Comparison of ENCODE assay signal across 20 mouse cellular contexts in the genomic region with DNA sequence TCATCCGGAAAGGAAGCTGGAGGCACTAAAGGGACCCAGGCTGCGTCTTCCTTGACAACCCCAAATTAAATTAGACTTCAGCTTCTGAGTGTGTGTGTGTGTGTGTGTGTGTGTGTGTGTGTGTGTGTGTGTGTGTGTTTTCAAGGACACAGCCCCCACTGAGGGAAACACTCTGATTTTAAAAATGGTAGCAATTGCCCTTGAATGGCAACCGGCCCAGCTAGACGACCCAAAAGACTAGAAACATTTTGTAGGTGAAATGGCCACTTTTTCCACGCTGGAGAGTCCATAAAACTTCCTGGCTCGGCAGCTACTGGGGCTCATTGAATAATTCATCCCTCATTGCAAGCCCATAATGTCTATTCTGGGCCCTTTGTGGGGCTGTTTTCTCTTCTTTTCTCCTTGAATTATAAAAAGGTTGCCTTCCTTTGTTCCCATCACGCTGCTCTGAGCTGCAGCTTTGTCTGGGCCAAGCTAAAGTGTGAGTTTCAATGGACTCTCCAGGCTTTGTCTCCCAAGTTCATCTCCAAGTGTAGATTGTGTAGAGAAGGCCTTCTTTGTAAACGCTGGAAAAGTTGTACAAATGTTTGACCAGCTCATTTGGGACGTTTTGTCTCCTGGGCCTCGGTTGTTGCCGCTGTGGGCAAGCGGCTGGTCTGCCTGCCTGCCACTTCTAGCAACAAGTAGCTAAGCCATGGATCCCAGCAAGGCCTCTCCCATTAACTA. TPM values are rescaled to one million over a fixed set of nuclear protein-coding genes. Genes with fewer than 3 reads are reported as not detected.
DNase-seq lines count a peak whose midpoint lies in the region; ATAC-seq and TF ChIP-seq lines count a peak whose summit lies in the region.
"Had no signal": no experiment of that assay in that cellular context is flagged by ENCODE, and none has a peak within 500 bp of the region (broad histone marks: within the 10 kb centered on the region; RNA-seq: fewer than 3 reads in every experiment).

No protein-coding gene starts in this region.

- peaks cover 100% of the 10 kb centered on the region for H3K27me3 ChIP-seq in forebrain, embryonic 10.5 days (ENCODE audit: poor library complexity, severe bottlenecking)
- H3K27me3 ChIP-seq in forebrain, postnatal 0 days (ENCODE audit: insufficient read depth, low read length) = peaks cover 93% of the 10 kb centered on the region
- peaks cover 98% of the 10 kb centered on the region for H3K27me3 ChIP-seq in forebrain, embryonic 14.5 days (replicated peaks; ENCODE audit: control insufficient read depth, insufficient read depth, low read length)
- H3K27me3 ChIP-seq in neural tube, embryonic 12.5 days (replicated peaks) = peaks cover 48% of the 10 kb centered on the region

- H3K4me2 ChIP-seq in forebrain, postnatal 0 days (ENCODE audit: low read depth) = no peak overlapping the region
- peak overlapping the region; percentile 48; the same call in 1 of the 2 replicates for H3K4me2 ChIP-seq in forebrain, embryonic 14.5 days (ENCODE audit: low read length)
- peak overlapping the region; percentile 81 for H3K4me2 ChIP-seq in neural tube, embryonic 12.5 days (replicated peaks)

- ATAC-seq in forebrain, postnatal 0 days = no peak
- ATAC-seq in forebrain, embryonic 14.5 days = peak; percentile 15; the same call in 1 of the 2 replicates
- ATAC-seq in neural tube, embryonic 12.5 days (ENCODE audit: low FRiP score, low read depth) = peak; percentile 71

- H3K9me3 ChIP-seq in forebrain, embryonic 10.5 days = no peaks in the 10 kb centered on the region
- H3K9me3 ChIP-seq in forebrain, postnatal 0 days (ENCODE audit: low read length) = no peaks in the 10 kb centered on the region
- no peaks in the 10 kb centered on the region for H3K9me3 ChIP-seq in forebrain, embryonic 14.5 days (replicated peaks; ENCODE audit: control insufficient read depth, low read length)
- no peaks in the 10 kb centered on the region for H3K9me3 ChIP-seq in neural tube, embryonic 12.5 days

- no peak for DNase-seq in forebrain, embryonic 10.5 days (ENCODE audit: extremely low spot score, low spot score)
- no peak for DNase-seq in forebrain, postnatal 0 days
- DNase-seq in forebrain, embryonic 14.5 days (ENCODE audit: low spot score) = no peak
- peak; percentile 74 for DNase-seq in mesoderm, embryonic 11.5 days (ENCODE audit: low read depth, low spot score)
- DNase-seq in cerebellum, postnatal 36 days = no peak
- DNase-seq in lung, adult 18-20 months = no peak
- no peak for DNase-seq in adrenal gland, postnatal 4 days (ENCODE audit: low spot score in 2 of 2)
- DNase-seq: adrenal gland, postnatal 25 days; cerebellum, adult 18-20 months; gastrocnemius, postnatal 25 days; heart, postnatal 10 days; kidney, adult 2 months; lung, embryonic 14.5 days; retina, postnatal 1 day; thymus, adult 2 months had no signal

- no peak overlapping the region for H3K9ac ChIP-seq in forebrain, postnatal 0 days
- no peak overlapping the region for H3K9ac ChIP-seq in forebrain, embryonic 14.5 days (ENCODE audit: low read length)
- peak overlapping the region; percentile 73 for H3K9ac ChIP-seq in neural tube, embryonic 12.5 days
- H3K9ac ChIP-seq: lung, embryonic 14.5 days had no signal

- H3K4me1 ChIP-seq in forebrain, embryonic 10.5 days = peaks cover 76% of the 10 kb centered on the region
- H3K4me1 ChIP-seq in forebrain, postnatal 0 days (ENCODE audit: insufficient read depth) = no peaks in the 10 kb centered on the region
- H3K4me1 ChIP-seq in forebrain, embryonic 14.5 days (ENCODE audit: control insufficient read depth, insufficient read depth, low read length) = peaks cover 2% of the 10 kb centered on the region; the same call in 1 of the 2 replicates
- H3K4me1 ChIP-seq in neural tube, embryonic 12.5 days = peaks cover 28% of the 10 kb centered on the region

- no peak for TF ChIP-seq CTCF in forebrain, postnatal 0 days (IDR thresholded peaks at IDR 0.05; ENCODE audit: low read depth)

- peak overlapping the region; percentile 88 for H3K27ac ChIP-seq in forebrain, embryonic 10.5 days
- no peak overlapping the region for H3K27ac ChIP-seq in forebrain, postnatal 0 days (ENCODE audit: low read depth, low read length)
- no peak overlapping the region for H3K27ac ChIP-seq in forebrain, embryonic 14.5 days (ENCODE audit: low read depth, low read length)
- peak overlapping the region; percentile 86 for H3K27ac ChIP-seq in neural tube, embryonic 12.5 days

- H3K36me3 ChIP-seq in forebrain, embryonic 10.5 days (replicated peaks) = no peaks in the 10 kb centered on the region
- H3K36me3 ChIP-seq in forebrain, postnatal 0 days (ENCODE audit: insufficient read depth) = no peaks in the 10 kb centered on the region
- no peaks in the 10 kb centered on the region for H3K36me3 ChIP-seq in forebrain, embryonic 14.5 days (ENCODE audit: control insufficient read depth, insufficient read depth, low read length)
- H3K36me3 ChIP-seq in neural tube, embryonic 12.5 days = no peaks in the 10 kb centered on the region

- H3K4me3 ChIP-seq in forebrain, embryonic 10.5 days = peak overlapping the region; percentile 56
- H3K4me3 ChIP-seq in forebrain, postnatal 0 days (ENCODE audit: low read depth, low read length) = no peak overlapping the region
- H3K4me3 ChIP-seq in forebrain, embryonic 14.5 days (ENCODE audit: low read depth, low read length) = no peak overlapping the region
- peak overlapping the region; percentile 59 for H3K4me3 ChIP-seq in neural tube, embryonic 12.5 days
- H3K4me3 ChIP-seq: erythroblast, embryonic 14.5 days had no signal

- WGBS in forebrain, embryonic 10.5 days = 3% methylated on average over 12 of the region's 12 CpGs
- WGBS in forebrain, postnatal 0 days = 7% methylated on average over 12 of the region's 12 CpGs
- WGBS in forebrain, embryonic 14.5 days = 3% methylated on average over 12 of the region's 12 CpGs
- WGBS in neural tube, embryonic 12.5 days = under 1% methylated on average over 12 of the region's 12 CpGs

RNA-seq across cellular contexts. Expression of gene Pax3, which starts 6.4 kb away (rescaled TPM):
- 12.2 and 13.0 TPM in 2 replicates for polyA plus RNA-seq in forebrain, embryonic 10.5 days (2016; fragmentation: Nextera tagmentation; extraction: Ambion mirVana)
- 0.15 and 0.19 TPM in 2 replicates for total RNA-seq in forebrain, postnatal 0 days (2014; rRNA removed)
- polyA plus RNA-seq in forebrain, postnatal 0 days (2015; fragmentation: Nextera tagmentation; extraction: Ambion mirVana) = 0.04 and 0.40 TPM in 2 replicates
- polyA plus RNA-seq in forebrain, embryonic 14.5 days (2014; fragmentation: Nextera tagmentation; extraction: Ambion mirVana) = 0.24 and 0.33 TPM in 2 replicates
- 44.6 and 45.4 TPM in 2 replicates for polyA plus RNA-seq in neural tube, embryonic 12.5 days (2016; fragmentation: Nextera tagmentation; extraction: Ambion mirVana)
- not detected for total RNA-seq in adrenal gland, postnatal 4 days (2021)
- total RNA-seq: adrenal gland, postnatal 25 days; layer of hippocampus, adult 18-20 months; left cerebral cortex, postnatal 25 days; megakaryocyte-erythroid progenitor cell, adult 5-6 weeks had no signal
- polyA plus RNA-seq: erythroblast, embryonic 14.5 days; lung, embryonic 14.5 days had no signal

Comparison
In these comparisons a context has a peak if more than half of its experiments do, and no peak if none do; other contexts are left out.
1. H3K27ac ChIP-seq: peak in forebrain, embryonic 10.5 days (single experiment) and neural tube, embryonic 12.5 days (single experiment); none in forebrain, postnatal 0 days (single experiment) and forebrain, embryonic 14.5 days (single experiment).
2. H3K4me3 ChIP-seq: peak in forebrain, embryonic 10.5 days (single experiment) and neural tube, embryonic 12.5 days (single experiment); none in forebrain, postnatal 0 days (single experiment) and forebrain, embryonic 14.5 days (single experiment).